Mouse (Mus musculus) embryonic stem cell, embryonic (primary cell): Measurements from ENCODE around the gene Lta.

Experiments used
- CTCF ChIA-PET, 4 experiments: fragments of 300-600 bp in 2 of 4; fragments of 350-600 bp in 2 of 4; sonication (Branson Sonifier 250); formaldehyde crosslinking; loops; one replicate each; lab custom pipeline; 2022; ENCODE audit warnings: inconsistent platforms in 2 of 4; lab: Charles Lee
- POLR2A ChIA-PET, 4 experiments: fragments of 300-600 bp in 2 of 4; fragments of 350-600 bp in 2 of 4; sonication (Branson Sonifier 250); formaldehyde crosslinking; loops; one replicate each; lab custom pipeline; 2022; ENCODE audit warnings: antibody characterized with exemption in 4 of 4, inconsistent platforms in 1 of 4; lab: Charles Lee

Gene Lta

DNA sequence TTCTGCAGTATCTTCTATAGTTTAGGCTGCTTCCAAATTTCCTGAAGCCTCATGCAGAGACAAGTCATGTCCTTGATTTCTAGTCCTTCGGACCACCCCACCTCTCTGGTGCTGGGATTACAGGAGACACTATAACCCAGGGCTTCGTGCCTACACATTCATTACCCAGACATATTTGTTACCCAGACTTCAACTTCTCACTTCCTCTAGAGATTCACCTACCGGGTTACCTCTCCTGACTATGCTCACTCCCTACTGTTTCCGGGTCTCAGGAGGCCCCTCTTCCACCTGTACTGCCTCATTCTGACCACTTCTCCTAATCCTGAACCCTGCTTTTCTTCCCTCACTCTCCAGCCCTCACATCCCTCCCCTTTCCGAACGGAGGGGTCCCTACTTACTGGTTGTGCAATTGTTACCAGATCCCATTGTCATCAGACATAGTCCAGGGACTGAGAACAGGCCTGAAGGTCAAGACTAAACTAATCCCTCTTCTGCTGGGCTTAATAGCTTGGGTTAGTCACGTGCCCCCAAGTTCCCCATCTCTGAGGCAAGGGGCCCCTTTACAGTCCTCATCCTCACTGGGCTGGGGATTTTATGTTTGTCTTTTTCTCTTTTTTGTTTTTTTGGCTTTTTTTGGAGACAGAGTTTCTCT is 17.1 kb downstream of the Lta start, which contains the start of gene Lst1:
Gene Lst1 (minus strand): TSS at position 481 of the 652 bp plus-strand sequence.
- POLR2A ChIA-PET = interaction anchor here in 3 of 4 experiments (0.6 to 4.9 kb wide), 7 partner anchors 19 to 236 kb away, joined by 3 to 27 read pairs (median 3); partner anchors contain the start of genes Atp6v1g2 (in 1 of the 3) and Ddx39b (in 1 of the 3)
- CTCF ChIA-PET = interaction anchor here in 2 of 4 experiments (0.9 to 2.8 kb wide), 7 partner anchors 19 to 67 kb away, joined by 4 to 8 read pairs (median 5); no protein-coding TSS in a partner anchor

GRCm38 (mm10) chr17:35187345-35187744 is 17.8 kb downstream of the Lta start:
- POLR2A ChIA-PET = interaction anchor here in 3 of 4 experiments (0.8 to 4.9 kb wide), 5 partner anchors 20 to 55 kb away, joined by 3 to 27 read pairs (median 4); partner anchors contain the start of genes Ddx39b (in 2 of the 3), Atp6v1g2 (in 1 of the 3) and Nfkbil1 (in 1 of the 3)
- CTCF ChIA-PET = interaction anchor here in 2 of 4 experiments (0.6 to 1.5 kb wide), 2 partner anchors 19 to 44 kb away, joined by 4 to 8 read pairs; no protein-coding TSS in a partner anchor

GRCm38 (mm10) chr17:35186681-35187080 is 18.5 kb downstream of the Lta start:
- ChIA-PET POLR2A (interaction anchor here in 3 of 4 experiments (0.8 to 4.9 kb wide), 5 partner anchors 47 to 59 kb away, joined by 3 to 27 read pairs (median 4); partner anchors contain the start of genes Ddx39b (in 2 of the 3), Atp6v1g2 (in 1 of the 3) and Nfkbil1 (in 1 of the 3)), CTCF (interaction anchor here in 3 of 4 experiments (0.6 to 1.5 kb wide), 3 partner anchors 8 to 45 kb away, joined by 3 to 8 read pairs (median 4); no protein-coding TSS in a partner anchor)

GRCm38 (mm10) chr17:35185639-35186611 is 19.2 kb downstream of the Lta start:
- CTCF ChIA-PET = interaction anchor here (0.6 to 2.4 kb wide), 9 partner anchors 7 to 132 kb away, joined by 3 to 11 read pairs (median 4); no protein-coding TSS in a partner anchor
- POLR2A ChIA-PET = interaction anchor here in 3 of 4 experiments (0.5 to 4.9 kb wide), 11 partner anchors 17 to 255 kb away, joined by 3 to 27 read pairs (median 3); partner anchors contain the start of genes Ddx39b (in 2 of the 3), Csnk2b (in 1 of the 3), Gpank1 (in 1 of the 3) and Hspa1a (in 1 of the 3)

DNA sequence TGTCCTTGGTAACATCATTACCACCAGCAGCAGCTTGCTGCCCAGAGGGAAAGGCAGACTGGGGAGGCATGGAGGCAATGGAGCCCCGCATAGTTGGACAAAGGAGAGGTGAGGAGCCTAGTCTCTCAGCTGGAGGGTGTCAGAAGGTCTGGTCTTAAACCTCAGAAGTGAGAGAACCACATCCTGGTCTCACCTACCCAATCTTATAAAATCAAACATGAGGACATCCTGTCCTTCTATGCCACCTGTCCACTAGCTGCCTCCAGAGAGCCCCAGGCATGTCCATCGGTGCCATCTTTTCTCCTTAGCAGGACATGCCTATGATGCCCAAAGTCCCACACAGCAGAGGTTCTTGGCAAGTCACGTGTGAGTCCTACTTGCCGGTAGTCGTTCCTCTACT is 25.1 kb downstream of the Lta start:
- POLR2A ChIA-PET = interaction anchor here in 1 of 4 experiments (1.1 kb wide), 1 partner anchor 68 kb away, joined by 3 read pairs; no protein-coding TSS in a partner anchor
- CTCF ChIA-PET = interaction anchor here in 3 of 4 experiments (1.0 to 3.6 kb wide), 4 partner anchors 11 to 53 kb away, joined by 3 to 15 read pairs (median 6); partner anchors contain the start of gene Atp6v1g2 (in 1 of the 3)

DNA sequence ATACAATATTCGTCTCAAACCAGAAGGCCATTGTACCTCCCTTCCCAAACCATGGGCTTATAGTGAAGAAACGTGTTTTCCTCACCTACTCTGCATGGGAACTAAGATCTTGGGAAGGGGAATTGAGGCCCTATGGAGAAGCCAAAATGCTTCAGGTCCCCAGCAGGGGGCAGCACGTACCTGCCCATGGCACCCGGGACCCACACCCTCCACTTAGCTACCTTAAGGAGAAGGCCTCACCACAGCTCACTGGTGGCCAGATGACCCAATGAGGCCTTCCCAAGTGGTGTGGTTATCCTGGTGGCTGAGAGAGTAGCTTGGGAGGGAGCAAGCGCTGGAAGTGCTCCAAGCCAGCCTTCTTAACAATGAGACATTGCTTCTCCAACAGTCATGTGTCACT is 26.6 kb downstream of the Lta start:
- POLR2A ChIA-PET = interaction anchor here (0.5 to 1.5 kb wide), 24 partner anchors 10 to 229 kb away, joined by 3 to 9 read pairs (median 4); partner anchors contain the start of genes Ddx39b (in 3 of the 4), Nfkbil1 (in 1 of the 4) and Tnf (in 1 of the 4)
- CTCF ChIA-PET = interaction anchor here (0.5 to 3.6 kb wide), 46 partner anchors 8 to 331 kb away, joined by 3 to 33 read pairs (median 4); partner anchors contain the start of genes Atp6v1g2 (in 3 of the 4), Gm16181 (in 2 of the 4), D17H6S53E (in 1 of the 4) and Ddx39b (in 1 of the 4)

GRCm38 (mm10) chr17:35175968-35176367 is 29.2 kb downstream of the Lta start, which contains the start of gene Aif1:
Aif1 (minus strand) TSS chr17:35176068.
- ChIA-PET POLR2A (interaction anchor here in 1 of 4 experiments (1.1 kb wide), 1 partner anchor 57 kb away, joined by 3 read pairs; no protein-coding TSS in a partner anchor), CTCF (interaction anchor here in 1 of 4 experiments (1.0 kb wide), 1 partner anchor 9 kb away, joined by 4 read pairs; no protein-coding TSS in a partner anchor)

- CTCF ChIA-PET = no interaction called here
- POLR2A ChIA-PET = no interaction called here
These were observed 29.8 kb downstream of the Lta start for GRCm38 (mm10) chr17:35175382-35175781.

DNA sequence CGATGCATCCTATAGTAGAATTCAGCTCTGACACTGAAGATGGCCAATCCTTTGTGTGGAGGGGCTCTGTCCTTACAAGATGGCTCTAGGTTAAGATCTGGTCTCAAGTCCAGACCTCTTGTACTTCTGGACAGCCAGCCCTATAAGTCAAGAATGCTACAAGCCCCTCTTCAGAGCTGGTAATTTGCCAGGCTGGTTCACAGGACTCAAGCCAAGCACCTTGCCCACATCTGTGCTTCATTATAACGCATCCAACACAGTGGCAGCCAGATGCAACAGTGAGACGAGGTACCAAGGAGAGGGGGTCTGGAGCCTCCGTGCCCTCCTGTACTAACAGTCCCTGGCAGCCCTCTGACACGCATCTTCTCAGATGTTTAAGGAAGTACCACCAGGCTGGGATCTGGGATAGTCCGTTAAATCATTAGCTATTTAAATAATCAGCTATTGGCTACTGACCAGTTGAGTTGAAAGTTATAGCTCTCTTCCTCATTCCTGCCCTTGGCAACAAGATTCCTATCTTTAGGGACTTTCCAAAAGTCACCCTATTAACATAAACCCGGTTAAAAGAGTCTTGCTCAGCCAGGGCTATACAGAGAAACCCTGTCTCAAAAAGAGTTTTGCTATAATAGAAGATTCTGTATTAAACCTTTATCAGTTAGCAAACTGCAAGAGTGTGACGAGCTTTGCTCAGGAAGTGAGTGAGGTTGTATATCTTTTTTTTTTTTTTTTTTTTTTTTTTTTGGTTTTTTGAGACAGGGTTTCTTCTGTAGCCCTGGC is 30.8 kb downstream of the Lta start:
- ChIA-PET POLR2A (interaction anchor here in 3 of 4 experiments (0.6 to 24.9 kb wide), 14 partner anchors 9 to 1489 kb away, joined by 3 to 396 read pairs (median 4); partner anchors contain the start of genes Ddx39b (in 2 of the 3), D17H6S53E (in 1 of the 3) and Tnf (in 1 of the 3)), CTCF (interaction anchor here (0.5 to 10.1 kb wide), 9 partner anchors 17 to 152 kb away, joined by 3 to 161 read pairs (median 3); partner anchors contain the start of genes Apom (in 1 of the 4), Atp6v1g2 (in 1 of the 4), Ddx39b (in 1 of the 4) and Nfkbil1 (in 1 of the 4))

- ChIA-PET POLR2A (interaction anchor here in 3 of 4 experiments (0.8 to 24.9 kb wide), 12 partner anchors 10 to 223 kb away, joined by 3 to 396 read pairs (median 4); partner anchors contain the start of genes Ddx39b (in 2 of the 3), Apom (in 1 of the 3), D17H6S53E (in 1 of the 3) and Tnf (in 1 of the 3)), CTCF (interaction anchor here in 3 of 4 experiments (0.6 to 10.1 kb wide), 6 partner anchors 16 to 151 kb away, joined by 3 to 161 read pairs (median 3); partner anchors contain the start of genes Atp6v1g2 (in 1 of the 3) and Nfkbil1 (in 1 of the 3))
These were observed 31.8 kb downstream of the Lta start for GRCm38 (mm10) chr17:35173329-35173728.

DNA sequence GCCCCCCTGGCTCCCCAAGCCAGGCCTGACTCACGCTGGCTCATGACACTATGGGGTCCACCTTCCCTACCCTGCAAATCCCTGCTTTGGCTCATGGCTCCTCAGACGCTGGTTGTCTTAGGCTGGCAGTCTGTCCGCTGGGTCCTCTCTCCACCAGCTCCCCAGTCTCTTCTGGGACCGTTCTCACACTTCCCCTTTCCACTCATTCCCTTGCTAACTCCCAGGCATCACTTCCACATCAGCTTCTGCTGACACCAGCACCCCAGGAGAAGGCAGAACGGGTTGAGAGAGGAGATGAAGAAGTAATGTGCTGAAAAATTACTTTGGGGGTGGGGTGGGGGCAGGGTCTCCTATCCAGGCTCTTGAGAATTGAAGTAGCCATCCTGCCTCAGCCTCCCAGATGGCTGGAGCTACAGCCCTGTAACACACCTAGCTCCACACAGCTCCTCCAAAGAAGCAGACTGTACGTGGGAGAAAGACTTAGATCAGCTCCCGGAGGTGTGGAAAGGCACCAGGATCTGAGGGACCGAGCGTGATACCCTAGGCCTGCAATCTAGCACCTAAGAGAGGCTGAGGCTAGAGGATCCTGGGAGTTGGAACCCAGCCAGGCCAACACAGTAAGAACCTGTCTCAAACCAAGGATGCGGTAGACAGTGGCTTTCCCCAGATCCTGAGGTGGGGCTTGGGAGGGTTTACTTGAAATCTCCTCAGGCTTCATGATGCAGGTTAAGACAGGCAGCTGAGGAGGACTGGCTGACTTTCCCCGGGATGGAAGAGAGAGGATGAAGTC is 32.5 kb downstream of the Lta start:
- POLR2A ChIA-PET = interaction anchor here in 3 of 4 experiments (0.5 to 24.9 kb wide), 13 partner anchors 10 to 330 kb away, joined by 3 to 396 read pairs (median 4); partner anchors contain the start of genes Ddx39b (in 2 of the 3), Apom (in 1 of the 3) and Gpank1 (in 1 of the 3)
- CTCF ChIA-PET = interaction anchor here (0.6 to 10.1 kb wide), 13 partner anchors 16 to 457 kb away, joined by 3 to 161 read pairs (median 3); partner anchors contain the start of genes Atp6v1g2 (in 1 of the 4) and Nfkbil1 (in 1 of the 4)

- POLR2A ChIA-PET = interaction anchor here (0.5 to 24.9 kb wide), 57 partner anchors 9 to 1834 kb away, joined by 3 to 441 read pairs (median 3); partner anchors contain the start of genes Ddx39b (in 3 of the 4), Atp6v1g2 (in 1 of the 4), Csnk2b (in 1 of the 4) and Gm16181 (in 1 of the 4)
- CTCF ChIA-PET = interaction anchor here (0.5 to 10.1 kb wide), 187 partner anchors 8 to 1671 kb away, joined by 3 to 161 read pairs (median 5); partner anchors contain the start of genes Gm16181 (in 4 of the 4), Nfkbil1 (in 4 of the 4), Atp6v1g2 (in 3 of the 4) and D17H6S53E (in 3 of the 4)
These were observed 36.5 kb downstream of the Lta start for GRCm38 (mm10) chr17:35168541-35169207.

DNA sequence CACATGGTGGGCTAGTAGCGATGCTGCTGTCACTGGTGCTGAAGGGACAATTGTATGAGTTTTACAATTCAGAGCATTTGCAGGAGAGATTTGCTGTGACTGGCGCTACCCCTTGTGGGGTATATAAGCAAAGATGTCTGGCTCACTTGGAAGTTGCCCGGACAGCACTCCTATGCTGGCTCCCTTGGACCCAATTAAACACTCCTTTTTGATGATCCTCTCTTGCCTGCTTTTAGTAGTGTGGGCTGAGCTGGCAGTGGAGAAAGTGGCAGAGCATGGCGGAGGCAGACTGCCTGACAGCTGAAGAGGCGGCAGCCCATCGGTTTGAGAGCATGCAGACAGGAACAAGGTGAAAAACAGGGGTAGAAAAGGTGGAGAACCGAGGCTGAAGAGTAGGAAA is 37.4 kb downstream of the Lta start:
- CTCF ChIA-PET = interaction anchor here (0.6 to 10.1 kb wide), 31 partner anchors 8 to 244 kb away, joined by 3 to 161 read pairs (median 6); partner anchors contain the start of genes Atp6v1g2 (in 2 of the 4), Nfkbil1 (in 2 of the 4), Aif1 (in 1 of the 4) and Csnk2b (in 1 of the 4)
- POLR2A ChIA-PET = interaction anchor here in 3 of 4 experiments (0.5 to 24.9 kb wide), 19 partner anchors 17 to 229 kb away, joined by 3 to 561 read pairs (median 4); partner anchors contain the start of genes Ddx39b (in 3 of the 3) and Atp6v1g2 (in 1 of the 3)
